Comparison of ENCODE assay signal across 19 mouse cellular contexts in genomic region chr13:5154911-5155310, GRCm38 (mm10).
DNase-seq lines count a peak whose midpoint lies in the region; ATAC-seq and TF ChIP-seq lines count a peak whose summit lies in the region.
"Had no signal": no experiment of that assay in that cellular context is flagged by ENCODE, and none has a peak within 500 bp of the region (broad histone marks: within the 10 kb centered on the region; RNA-seq: fewer than 3 reads in every experiment).

No protein-coding gene starts in this region.

- no peak overlapping the region for H3K4me2 ChIP-seq in intestine, embryonic 16.5 days (ENCODE audit: low read depth, low read length)
- no peak overlapping the region for H3K4me2 ChIP-seq in intestine, postnatal 0 days (replicated peaks; ENCODE audit: low read depth)

- H3K9ac ChIP-seq in intestine, embryonic 16.5 days (ENCODE audit: low read depth, low read length) = no peak overlapping the region
- H3K9ac ChIP-seq in intestine, postnatal 0 days (ENCODE audit: low read depth, low read length) = no peak overlapping the region

- peak; percentile 76; the same call in 1 of the 2 replicates for ATAC-seq in intestine, embryonic 16.5 days
- ATAC-seq in intestine, postnatal 0 days = no peak
- ATAC-seq: activated CD4-positive, CD25-positive, alpha-beta regulatory T cell, adult 4 months; CD4-positive, CD25-positive, alpha-beta regulatory T cell, adult 4 months; Patski had no signal

- no peaks in the 10 kb centered on the region for H3K4me1 ChIP-seq in intestine, embryonic 16.5 days (ENCODE audit: control insufficient read depth, insufficient read depth, low read length)
- H3K4me1 ChIP-seq in intestine, postnatal 0 days (replicated peaks; ENCODE audit: control insufficient read depth, insufficient read depth, low read length) = no peaks in the 10 kb centered on the region

- no peak overlapping the region for H3K4me3 ChIP-seq in intestine, embryonic 16.5 days (ENCODE audit: low read length)
- no peak overlapping the region for H3K4me3 ChIP-seq in intestine, postnatal 0 days (ENCODE audit: low read depth, low read length)

- no peaks in the 10 kb centered on the region for H3K27me3 ChIP-seq in intestine, embryonic 16.5 days (replicated peaks; ENCODE audit: control insufficient read depth, insufficient read depth, low read length)
- no peaks in the 10 kb centered on the region for H3K27me3 ChIP-seq in intestine, postnatal 0 days (replicated peaks; ENCODE audit: control insufficient read depth, insufficient read depth, low read length)
- H3K27me3 ChIP-seq: CH12.LX, Patski had no signal

- 77% methylated on average over 3 of the region's 3 CpGs for WGBS in intestine, embryonic 16.5 days
- 56% methylated on average over 3 of the region's 3 CpGs for WGBS in intestine, postnatal 0 days
- WGBS in large intestine, adult 2 months = 25% methylated on average over 3 of the region's 3 CpGs

- no peak overlapping the region for H3K27ac ChIP-seq in intestine, embryonic 16.5 days (ENCODE audit: low read length)
- no peak overlapping the region for H3K27ac ChIP-seq in intestine, postnatal 0 days (ENCODE audit: low read depth, low read length)

- no peaks in the 10 kb centered on the region for H3K36me3 ChIP-seq in intestine, embryonic 16.5 days (ENCODE audit: control insufficient read depth, insufficient read depth, low read length)
- no peaks in the 10 kb centered on the region for H3K36me3 ChIP-seq in intestine, postnatal 0 days (ENCODE audit: control insufficient read depth, insufficient read depth)
- H3K36me3 ChIP-seq: G1E had no signal

- no peaks in the 10 kb centered on the region for H3K9me3 ChIP-seq in intestine, embryonic 16.5 days (ENCODE audit: control insufficient read depth, low read length)
- no peaks in the 10 kb centered on the region for H3K9me3 ChIP-seq in intestine, postnatal 0 days (ENCODE audit: control insufficient read depth)
- H3K9me3 ChIP-seq: G1E had no signal

- TF ChIP-seq CTCF in intestine, postnatal 0 days (IDR thresholded peaks at IDR 0.05; ENCODE audit: low read depth) = no peak

- DNase-seq in large intestine, adult 2 months (ENCODE audit: low read depth, low spot score) = peak; percentile 61
- DNase-seq in layer of hippocampus, adult 18-20 months (ENCODE audit: low spot score in 2 of 2) = no peak
- DNase-seq: adrenal gland, adult 2 months; adrenal gland, adult 8-10 months; adrenal gland, postnatal 10 days; adrenal gland, postnatal 14 days; adrenal gland, postnatal 25 days; adrenal gland, postnatal 36 days; B cell, adult 2 months; cerebellum, adult 11 months; cerebellum, adult 11-12 months; cerebellum, adult 18-20 months had no signal
